Mouse (Mus musculus): ENCODE measurements around the gene Fpr-rs4.
"Not testable (repeated sequence)": the region's sequence is repeated elsewhere in the genome, so short reads cannot be mapped to it uniquely, and the experiment has no call there.

The Fpr-rs4 gene

GRCm38 (mm10) chr17:18021433-18021832 is at the start of gene Fpr-rs4:
TSS of gene Fpr-rs4 (plus strand) at chr17:18021733.
- no peak for DNase-seq

DNA sequence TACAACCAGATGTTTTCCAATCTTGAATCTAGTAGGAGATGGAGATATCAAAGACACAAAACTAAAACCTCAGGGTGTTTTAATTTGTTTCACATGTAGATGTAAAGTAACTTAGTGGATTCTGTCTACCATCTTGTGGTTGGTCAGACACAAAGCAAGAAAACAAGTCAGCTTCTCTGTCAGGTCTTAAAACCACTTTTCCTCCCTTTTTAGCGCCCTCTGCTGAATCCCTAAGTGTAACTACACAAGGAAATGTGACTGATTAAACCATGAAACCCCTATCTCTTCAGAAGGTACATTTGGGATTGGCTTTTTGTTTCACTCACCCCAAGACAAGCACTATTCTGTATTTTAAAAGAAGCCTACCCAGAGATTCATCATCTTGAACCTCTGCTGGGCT is 48.1 kb upstream of the Fpr-rs4 start:
- DNase-seq = no peak

GRCm38 (mm10) chr17:17981232-17981631 is 40.3 kb upstream of the Fpr-rs4 start:
- not testable (repeated sequence) for DNase-seq

DNA sequence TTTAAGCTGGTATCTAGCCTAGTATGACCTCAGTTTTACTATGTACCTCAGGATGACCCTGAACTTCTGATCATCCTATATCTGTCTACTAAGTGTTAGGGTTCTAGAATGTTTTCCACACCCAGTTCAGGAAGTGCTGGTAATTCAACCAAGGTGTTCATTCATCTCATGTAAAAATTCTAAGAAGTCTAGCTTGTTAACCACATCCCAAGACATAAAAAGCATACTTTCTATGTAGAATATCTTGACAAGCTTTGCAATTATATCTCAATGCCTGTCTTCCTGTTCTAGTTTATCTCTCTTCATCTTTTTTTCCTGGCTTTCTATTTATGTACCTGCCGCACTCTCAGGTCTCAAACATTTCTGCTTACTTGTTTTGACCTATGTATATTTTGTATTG is 16.8 kb upstream of the Fpr-rs4 start:
- no peak for DNase-seq

- no peak for DNase-seq
Measured at GRCm38 (mm10) chr17:18049124-18049523, 27.6 kb downstream of the Fpr-rs4 start, which contains the start of gene Vmn2r124. TSS of gene Vmn2r124 (plus strand) at chr17:18049424.

All from cerebellum, adult 18-20 months (tissue).